Mouse (Mus musculus) brain, embryonic 14.5 days (tissue): ENCODE measurements around the gene Slit3. TPM values are rescaled to one million over a fixed set of nuclear protein-coding genes. Genes with fewer than 3 reads are reported as not detected.

Experiments used
- DNase-seq: peaks from one replicate; pipeline ENCODE4 v3.0.0-alpha.2; 2011; ENCODE audit warnings: low read depth
- CTCF ChIP-seq: fragments of 200-500 bp; IDR thresholded peaks from 2 replicates; pipeline ENCODE4 v1.5.1; 2012; ENCODE audit warnings: inconsistent platforms, mild to moderate bottlenecking, moderate library complexity, borderline replicate concordance; ENCODE audit not compliant: insufficient read depth, insufficient read length; ENCODE audit errors: extremely low read depth
- POLR2A ChIP-seq: fragments of 200-500 bp; IDR thresholded peaks from 2 replicates; pipeline ENCODE4 v1.6.1; 2012; ENCODE audit warnings: mild to moderate bottlenecking, inconsistent platforms, borderline replicate concordance; ENCODE audit not compliant: poor library complexity, insufficient read depth, insufficient read length, severe bottlenecking; ENCODE audit errors: extremely low read depth
- polyA plus RNA-seq: library from polyadenylated mRNA; depleted of rRNA; stranded (reverse); fragments of >200 nt; gene quantifications from 2 replicates; pipeline ENCODE4 v1.2.3, GENCODE M21; 2012

Slit3 gene
- polyA plus RNA-seq, 1 experiment, result 9.3 TPM

- DNase-seq, result no peak
- no peak for TF ChIP-seq CTCF
- no peak for TF ChIP-seq POLR2A
Measured at GRCm38 (mm10) chr11:35393815-35394214, 272.8 kb downstream of the Slit3 start.

GRCm38 (mm10) chr11:35395376-35395775 is 274.4 kb downstream of the Slit3 start:
- no peak for TF ChIP-seq CTCF
- no peak for TF ChIP-seq POLR2A

GRCm38 (mm10) chr11:35398353-35398752 is 277.3 kb downstream of the Slit3 start:
- DNase-seq, result no peak
- TF ChIP-seq CTCF (no peak), POLR2A (no peak)

More at GRCm38 (mm10) chr11:35395376-35395775, 274.4 kb downstream of the Slit3 start:
- no peak for DNase-seq

- DNase-seq, result no peak
- TF ChIP-seq CTCF (no peak), POLR2A (no peak)
Measured at GRCm38 (mm10) chr11:35403516-35403915, 282.5 kb downstream of the Slit3 start.

DNA sequence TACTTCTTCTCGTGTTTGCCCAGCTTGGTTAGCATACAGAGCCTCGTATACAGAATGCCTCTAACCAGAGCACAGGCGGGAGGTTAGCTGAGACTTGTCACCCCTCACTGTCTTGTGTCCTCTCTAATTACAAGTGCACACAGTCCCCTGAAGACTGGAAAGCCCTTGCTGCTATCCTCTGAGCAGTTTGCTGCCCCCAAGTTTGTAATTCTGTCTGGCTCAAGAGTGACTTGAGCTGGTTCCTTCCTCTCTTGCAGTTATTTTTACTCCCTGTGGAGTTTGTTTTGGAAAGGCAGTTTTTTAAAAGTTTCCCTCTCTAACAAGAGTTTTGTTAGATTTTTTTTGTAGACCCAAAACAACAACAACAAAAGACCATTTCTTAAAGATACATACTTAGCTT is 285.0 kb downstream of the Slit3 start:
- no peak for DNase-seq
- TF ChIP-seq CTCF (no peak), POLR2A (no peak)

DNA sequence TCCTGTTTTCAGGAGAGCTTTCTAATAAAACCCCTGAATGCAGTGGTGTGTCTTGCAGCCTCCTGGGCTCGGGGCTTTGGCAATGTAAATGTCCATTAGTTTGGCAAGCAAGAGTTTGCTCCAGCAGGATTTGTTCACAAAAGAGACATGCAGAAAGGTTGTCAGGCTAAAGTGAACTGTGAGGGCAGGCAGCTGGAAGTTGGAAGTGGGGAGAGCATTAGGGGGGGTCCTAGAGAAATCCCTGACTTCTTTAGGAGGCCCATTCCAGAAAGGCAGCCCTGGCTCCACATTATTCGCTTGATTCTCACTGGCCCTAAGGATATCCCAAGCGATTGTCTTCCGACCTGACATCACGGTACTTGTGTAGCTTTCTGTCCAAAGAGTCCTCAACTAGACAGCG is 285.5 kb downstream of the Slit3 start:
- TF ChIP-seq CTCF (no peak), POLR2A (no peak)
- DNase-seq, result peak; percentile 71

DNA sequence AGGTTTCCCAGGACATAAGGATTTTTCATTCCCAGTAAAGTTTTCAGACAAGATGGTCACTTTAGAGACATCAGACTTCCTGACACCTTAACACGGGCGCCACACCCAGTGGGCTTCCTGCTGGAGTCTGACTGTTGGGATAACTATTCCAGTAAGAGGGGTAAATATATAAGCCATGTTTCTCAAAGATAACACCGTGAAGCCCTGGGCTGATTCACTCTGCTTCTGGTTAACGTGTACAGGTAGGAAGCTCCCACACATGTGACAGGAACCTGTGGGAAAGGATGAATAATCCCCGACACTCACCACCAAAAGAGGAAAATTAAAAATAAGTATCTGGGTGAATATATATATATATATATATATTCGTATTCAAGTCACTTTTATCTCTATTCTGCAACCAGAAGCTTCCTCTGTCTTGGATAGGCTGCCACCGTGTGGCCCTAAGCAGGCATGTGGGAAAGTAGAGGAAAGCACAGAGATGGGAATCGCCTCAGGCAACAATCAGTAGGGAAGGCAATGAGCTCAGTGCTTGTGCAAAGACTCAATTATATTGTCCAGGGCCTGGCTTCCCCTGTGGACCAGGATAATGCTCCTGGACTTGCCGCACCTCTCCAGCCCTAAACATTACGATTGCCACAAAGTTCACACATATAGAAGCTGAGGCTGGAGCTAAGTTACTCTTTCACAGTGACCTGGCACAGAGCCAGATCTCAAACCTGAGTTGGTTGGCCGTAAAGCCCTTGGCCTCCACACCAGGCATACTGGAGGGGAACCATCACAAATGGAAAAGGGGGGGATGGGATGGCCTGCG is 286.5 kb downstream of the Slit3 start:
- TF ChIP-seq CTCF (peak; percentile 83), POLR2A (no peak)
- DNase-seq, result peak; percentile 96

DNA sequence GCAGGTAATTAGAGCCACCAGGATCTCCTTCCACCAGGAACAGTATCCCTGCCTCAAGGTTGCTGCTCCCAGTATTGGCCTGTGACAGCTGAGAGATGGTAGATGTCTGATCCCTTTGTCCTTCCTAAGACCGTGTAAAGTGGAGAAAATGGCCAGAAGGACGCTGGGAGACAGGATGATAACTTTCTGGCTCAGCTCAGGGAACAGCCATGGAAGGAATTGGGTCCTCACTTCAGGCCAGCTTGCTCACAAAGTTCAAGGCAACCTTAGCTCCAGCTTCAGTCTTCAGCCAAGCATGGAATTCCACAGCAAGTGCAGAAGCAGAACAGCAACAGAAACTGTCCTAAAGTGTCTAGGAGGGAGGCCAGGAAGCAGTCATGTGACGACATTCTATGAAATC is 289.4 kb downstream of the Slit3 start:
- DNase-seq, result no peak

DNA sequence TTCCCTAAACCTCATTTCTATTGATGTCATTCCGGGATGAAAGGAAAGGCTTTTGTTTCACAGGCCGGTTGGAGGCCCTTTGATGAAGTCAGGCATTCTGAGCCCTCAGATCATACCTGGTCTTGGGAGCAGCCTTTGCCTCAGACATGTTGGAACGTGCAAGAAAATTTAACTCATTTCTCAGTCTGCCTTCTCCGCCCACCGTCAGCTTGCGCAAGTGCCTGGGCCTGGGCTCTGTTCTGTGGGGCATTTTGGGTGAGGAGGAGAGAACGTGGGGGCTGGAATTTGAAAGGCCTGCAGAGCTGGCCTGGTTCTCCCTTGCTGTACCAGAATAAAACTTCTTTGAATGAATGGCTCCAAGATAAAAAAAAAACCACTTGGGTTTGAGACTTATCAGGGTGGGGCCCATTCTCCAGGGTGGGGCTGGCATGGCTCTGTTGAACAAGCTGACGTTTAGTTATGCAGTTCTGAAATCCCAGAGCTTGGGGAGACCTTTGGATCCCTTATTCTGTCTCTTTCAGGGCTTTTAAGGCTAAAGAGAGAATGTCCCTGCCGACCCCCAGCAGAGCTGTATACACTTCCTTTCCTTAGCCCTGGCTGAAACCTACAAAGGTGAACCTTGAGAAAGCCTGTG is 294.9 kb downstream of the Slit3 start:
- peak; percentile 51 for DNase-seq
- TF ChIP-seq CTCF (no peak), POLR2A (no peak)

More for the DNA sequence above, 289.4 kb downstream of the Slit3 start:
- TF ChIP-seq CTCF, result no peak
- no peak for TF ChIP-seq POLR2A

DNA sequence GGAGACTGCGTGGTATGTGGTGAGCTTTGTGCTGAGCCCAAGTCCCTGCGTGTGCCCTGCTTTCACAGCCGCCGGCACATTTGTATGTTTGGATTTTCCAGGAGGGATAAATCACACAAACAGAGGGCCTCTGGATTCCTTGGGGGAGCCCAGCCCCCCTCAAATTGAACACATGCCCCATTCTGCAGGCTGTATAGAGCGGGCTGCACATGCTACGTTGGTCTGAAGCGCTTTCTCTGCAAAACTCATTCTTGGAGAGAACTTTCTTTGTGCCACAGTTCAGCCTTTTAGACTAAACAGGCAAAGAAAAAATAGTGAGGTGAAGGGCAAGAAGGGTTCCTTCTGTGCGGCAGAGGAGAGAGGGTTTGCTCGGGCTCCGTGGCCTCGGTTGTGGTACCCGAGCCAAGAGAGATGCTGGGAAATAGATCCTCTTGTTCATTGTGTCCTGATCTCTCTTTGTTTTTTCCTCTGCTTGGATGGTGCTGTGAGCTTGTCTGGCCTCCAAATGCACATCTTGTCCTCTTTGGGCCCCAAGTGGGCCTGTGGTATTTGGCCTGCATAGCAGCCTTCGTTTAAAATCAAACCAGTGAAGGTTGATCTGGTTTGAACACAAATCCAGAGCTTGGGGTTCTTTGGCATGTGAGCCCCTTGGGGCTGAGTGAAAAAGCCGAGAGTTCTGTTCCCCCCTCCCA is 295.5 kb downstream of the Slit3 start:
- TF ChIP-seq POLR2A, result no peak
- TF ChIP-seq CTCF, result no peak
- no peak for DNase-seq

GRCm38 (mm10) chr11:35417911-35418552 is 297.0 kb downstream of the Slit3 start:
- no peak for TF ChIP-seq POLR2A
- TF ChIP-seq CTCF, result no peak
- no peak for DNase-seq
